Mouse (Mus musculus) CH12.LX (cell line): ENCODE measurements at regions not wholly inside any gene's neighbourhood (a gene's known extent, or its start where the extent isn't known, plus 50 kb on each side); places are given as distances from the start of the nearest gene placed in this dataset.

ENCODE experiments used
- BHLHE40 ChIP-seq: IDR thresholded peaks from 2 replicates; pipeline ENCODE4 v1.6.1; 2011; ENCODE audit warnings: mild to moderate bottlenecking, low read depth, low read length, improper control_type of control experiment
- CTCF ChIP-seq, 2 experiments: IDR thresholded peaks in 1 of 2; conservative IDR thresholded peaks in 1 of 2; 2 replicates each; pipeline ENCODE4 v1.5.1; 2011 to 2012; ENCODE audit warnings: low read depth in 2 of 2, low read length in 2 of 2, improper control_type of control experiment in 1 of 2, inconsistent platforms in 1 of 2, mild to moderate bottlenecking in 1 of 2, moderate library complexity in 1 of 2
- MAZ ChIP-seq: IDR thresholded peaks from 2 replicates; pipeline ENCODE4 v1.6.1; 2012; ENCODE audit warnings: low read depth, mild to moderate bottlenecking, inconsistent platforms, low read length, improper control_type of control experiment, moderate library complexity
- PAX5 ChIP-seq: IDR thresholded peaks from 2 replicates; pipeline ENCODE4 v1.6.1; 2012; ENCODE audit warnings: low read length, inconsistent platforms, mixed read lengths
- POLR2A ChIP-seq: IDR thresholded peaks from 2 replicates; pipeline ENCODE4 v1.6.1; 2011; ENCODE audit warnings: low read depth, mild to moderate bottlenecking, improper control_type of control experiment, low read length
- POLR2AphosphoS2 ChIP-seq: IDR thresholded peaks from 2 replicates; pipeline ENCODE4 v1.6.1; 2011; ENCODE audit warnings: low read depth, low read length, improper control_type of control experiment
- SMC3 ChIP-seq: IDR thresholded peaks from 2 replicates; pipeline ENCODE4 v1.6.1; 2011; ENCODE audit warnings: low read depth, low read length, improper control_type of control experiment
- USF1 ChIP-seq: IDR thresholded peaks from 2 replicates; pipeline ENCODE4 v1.6.1; 2014; ENCODE audit warnings: low read depth, mild to moderate bottlenecking, inconsistent platforms, low read length, improper control_type of control experiment
- USF2 ChIP-seq: conservative IDR thresholded peaks from 2 replicates; pipeline ENCODE4 v1.6.1; 2011; ENCODE audit warnings: low read depth, low read length, improper control_type of control experiment
- ZNF384 ChIP-seq: IDR thresholded peaks from 2 replicates; pipeline ENCODE4 v1.6.1; 2012; ENCODE audit warnings: low read depth, low read length, improper control_type of control experiment, inconsistent platforms

GRCm38 (mm10) chr14:36471617-36472016 is 376.9 kb downstream of the 4930474N05Rik start:
- TF ChIP-seq CTCF (conservative IDR thresholded peaks at IDR 0.05 in 1 of 2, IDR thresholded peaks at IDR 0.05 in 1 of 2; ENCODE audit: low read depth in 2 of 2, low read length in 2 of 2): no peak
- TF ChIP-seq PAX5: no peak
- TF ChIP-seq MAZ: no peak
- no peak for TF ChIP-seq ZNF384
- TF ChIP-seq BHLHE40: no peak
- no peak for TF ChIP-seq SMC3
- TF ChIP-seq USF1: no peak
- TF ChIP-seq POLR2AphosphoS2: no peak
- TF ChIP-seq USF2: no peak
- no peak for TF ChIP-seq POLR2A
